Mouse (Mus musculus) lung, adult 18-20 months (tissue): ENCODE measurements at regions not wholly inside any gene's neighbourhood (a gene's known extent, or its start where the extent isn't known, plus 50 kb on each side); places are given as distances from the start of the nearest gene placed in this dataset.

Source experiments
- DNase-seq, 2 experiments: peaks; one replicate each; pipeline ENCODE4 v3.0.0; 2022; ENCODE audit warnings: mixed read lengths in 2 of 2

DNA sequence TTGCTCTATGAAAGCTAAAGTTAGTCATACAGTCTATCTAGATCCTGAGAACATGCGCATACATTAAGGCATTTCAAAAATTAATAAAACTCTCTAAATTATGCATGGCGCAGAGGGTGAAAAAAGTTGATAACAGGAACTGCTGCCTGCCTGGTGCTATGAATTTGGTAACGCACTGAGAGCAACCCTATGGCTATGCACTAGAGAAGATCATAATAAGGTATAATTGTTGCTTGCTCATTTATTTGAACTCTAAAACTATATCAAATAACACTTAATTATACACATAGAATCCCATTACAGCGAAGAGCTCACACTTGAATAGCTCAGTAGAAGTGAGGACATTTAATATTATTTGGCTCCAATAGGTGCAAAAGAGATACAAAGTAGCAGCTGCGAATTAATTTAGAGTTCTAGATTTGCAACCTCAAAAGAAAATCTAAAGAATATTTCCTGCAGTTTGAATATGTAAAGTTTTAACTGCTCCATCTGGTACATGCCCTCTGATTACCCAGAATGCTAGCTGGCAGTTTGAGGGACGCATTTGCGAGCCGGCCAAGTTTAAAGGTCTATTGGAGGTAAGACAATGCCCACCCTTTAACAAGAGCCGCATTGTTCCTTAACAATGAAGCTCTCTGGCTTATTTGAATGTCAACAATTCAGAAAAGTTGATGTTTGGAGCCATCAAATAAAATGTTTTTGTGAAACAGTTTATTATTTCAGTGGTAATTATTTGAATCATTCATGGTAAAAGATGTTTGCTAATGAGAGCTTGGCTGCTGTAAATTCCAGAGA lies 56.0 kb upstream of the Fbxl4 start:
- DNase-seq, result no peak

- no peak for DNase-seq
These were observed 55.5 kb upstream of the Fbxl4 start for GRCm38 (mm10) chr4:22301943-22302215.

DNA sequence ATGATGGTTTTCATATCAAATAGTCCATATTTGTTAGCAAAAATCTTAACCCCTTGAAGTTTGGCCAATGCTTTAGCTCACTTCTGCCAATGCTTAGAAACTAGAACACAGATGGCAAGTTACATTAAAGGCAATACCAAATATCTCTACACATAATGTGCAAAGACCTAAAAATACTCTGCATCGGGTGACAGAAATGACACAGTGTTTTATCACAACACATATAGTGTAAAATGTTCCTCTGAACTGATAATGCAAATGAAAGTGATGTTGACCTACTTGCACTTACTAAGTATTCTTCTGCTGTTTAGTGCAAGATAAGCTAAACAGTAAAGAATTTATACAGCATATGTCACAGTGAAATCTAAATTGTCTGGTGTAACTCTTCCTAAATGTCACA lies 55.1 kb upstream of the Fbxl4 start:
- no peak for DNase-seq
